Mouse (Mus musculus) left cerebral cortex, adult 9 months (tissue): ENCODE data around the gene Eef1akmt4.
A peak's percentile ranks its signal among the peaks of the same experiment; 100 is the strongest.

Source experiments
- DNase-seq, 2 experiments: peaks; one replicate each; pipeline ENCODE4 v3.0.0; 2022; ENCODE audit warnings: low spot score in 2 of 2

The Eef1akmt4 gene

GRCm38 (mm10) chr16:20611357-20612227 is at the start of gene Eef1akmt4, which contains the start of the genes Gm49333 and Alg3:
Eef1akmt4 (plus strand) TSS chr16:20611593.
Gm49333 (plus strand) TSS chr16:20611610.
Alg3 (minus strand) TSS chr16:20611735.
- DNase-seq = peak in 1 of 2 experiments; percentile 78

DNA sequence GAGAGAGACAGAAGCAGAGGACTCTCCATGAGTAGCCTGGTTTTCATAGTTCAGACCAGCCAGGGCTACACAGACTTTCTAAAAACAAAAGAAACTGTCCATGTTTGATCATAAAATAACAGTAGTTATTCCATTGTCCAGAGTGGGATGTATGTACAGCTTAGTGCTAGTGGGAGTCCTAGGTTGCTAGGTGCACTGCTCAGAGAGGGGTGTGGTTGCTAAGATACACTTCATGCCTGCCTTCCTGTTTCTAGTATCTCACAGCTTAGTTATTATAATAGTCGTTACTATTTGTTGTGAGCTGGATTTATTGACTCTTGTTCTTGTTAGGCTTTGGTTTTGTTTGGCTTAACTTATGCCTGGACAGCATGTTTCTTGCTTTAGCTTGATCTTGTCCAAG is 46.3 kb upstream of the Eef1akmt4 start:
- DNase-seq = no peak

DNA sequence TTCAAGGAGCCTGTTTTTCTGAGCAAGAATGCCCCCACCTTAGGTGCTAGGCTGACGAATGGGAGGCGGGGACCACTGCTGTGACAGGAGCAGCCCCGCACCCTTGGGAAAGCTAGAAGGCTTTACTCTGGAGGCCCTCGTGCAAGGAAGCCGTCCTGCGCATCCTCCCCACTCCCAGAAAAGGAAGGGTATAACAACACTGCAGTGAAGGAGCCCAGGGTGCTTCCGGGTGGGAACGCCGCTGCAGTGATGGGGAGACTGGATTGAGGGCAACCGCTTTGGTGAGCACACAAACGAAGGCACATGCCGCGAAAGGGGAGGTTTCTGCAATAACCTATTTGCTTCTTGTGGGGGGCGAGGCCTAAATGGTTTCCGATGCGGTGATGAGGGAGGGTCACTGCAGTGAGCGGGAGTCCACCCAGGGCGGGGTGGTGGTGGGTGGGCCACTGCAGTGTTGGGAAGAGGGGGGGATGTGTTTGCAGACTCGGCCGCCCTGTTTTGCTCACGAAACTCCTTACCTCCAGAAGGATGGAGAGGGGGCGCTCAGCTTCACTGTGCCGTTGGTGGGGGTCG is 21.9 kb upstream of the Eef1akmt4 start, which contains the start of gene Vwa5b2:
Vwa5b2 (plus strand) TSS at position 106 of the 573 bp plus-strand sequence.
- peak in 1 of 2 experiments; percentile 32 for DNase-seq

- peak in 1 of 2 experiments; percentile 55 for DNase-seq
These were observed 21.3 kb upstream of the Eef1akmt4 start for GRCm38 (mm10) chr16:20589939-20590679.

- no peak for DNase-seq
These were observed 20.7 kb upstream of the Eef1akmt4 start for GRCm38 (mm10) chr16:20590680-20591038.

DNA sequence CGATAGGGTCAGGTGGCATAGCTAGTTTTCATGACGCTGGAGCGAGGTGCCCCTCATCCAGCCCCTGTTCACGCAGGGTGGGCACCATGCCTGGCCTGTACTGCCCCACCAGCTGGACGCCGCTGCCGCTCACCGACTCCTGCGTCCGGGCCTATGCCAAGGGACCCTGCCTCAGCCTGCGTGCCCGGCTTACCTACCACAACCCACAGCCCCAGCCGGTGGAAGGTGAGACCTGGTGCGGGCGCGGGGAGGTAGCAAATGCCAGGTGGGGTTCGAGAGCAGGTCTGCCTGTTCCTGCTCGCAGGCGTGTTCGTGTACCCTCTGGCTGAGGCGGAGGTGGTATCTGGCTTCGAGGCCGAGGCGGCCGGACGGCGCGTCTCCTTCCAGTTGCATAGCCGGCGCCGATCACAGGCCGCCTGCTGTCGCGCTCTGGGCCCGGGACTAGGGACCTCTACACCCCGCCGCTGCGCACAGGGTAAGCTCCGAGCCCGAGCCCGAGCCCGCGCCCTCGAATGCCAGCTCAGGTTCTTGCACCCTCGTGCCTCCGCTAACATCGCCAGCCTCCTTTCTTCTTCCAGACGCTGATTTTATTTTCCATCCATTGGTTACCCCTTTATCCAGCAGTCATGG is 20.2 kb upstream of the Eef1akmt4 start:
- DNase-seq = no peak

DNA sequence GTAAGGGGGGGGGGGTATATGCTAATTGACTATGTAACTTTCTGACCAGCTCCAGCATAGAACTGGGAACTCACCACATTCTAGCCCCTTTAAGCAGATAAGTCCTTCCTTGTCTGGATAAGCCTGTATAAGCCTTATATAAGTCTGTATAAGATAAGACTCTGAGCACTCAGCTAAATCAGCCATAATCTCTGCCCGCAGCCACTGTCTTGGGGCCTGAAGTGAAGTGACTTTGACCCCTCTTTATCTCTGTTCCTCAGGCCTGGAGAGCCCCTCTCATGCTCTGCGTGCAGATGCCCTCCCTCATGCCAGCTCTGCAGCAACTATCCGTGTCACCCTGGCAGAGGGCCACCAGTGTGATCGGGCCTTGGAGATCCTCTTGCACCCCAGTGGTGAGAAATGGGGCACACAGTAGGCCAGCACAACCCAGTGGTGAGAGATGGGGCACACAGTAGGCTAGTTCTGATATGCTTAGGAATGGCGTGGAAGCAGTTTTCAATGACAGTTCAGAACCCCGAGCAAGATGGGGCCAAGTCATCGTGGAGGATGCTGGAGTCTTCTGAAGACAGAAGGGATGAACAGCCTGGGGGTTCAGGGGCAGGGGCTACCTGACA is 16.2 kb upstream of the Eef1akmt4 start:
- no peak for DNase-seq

DNA sequence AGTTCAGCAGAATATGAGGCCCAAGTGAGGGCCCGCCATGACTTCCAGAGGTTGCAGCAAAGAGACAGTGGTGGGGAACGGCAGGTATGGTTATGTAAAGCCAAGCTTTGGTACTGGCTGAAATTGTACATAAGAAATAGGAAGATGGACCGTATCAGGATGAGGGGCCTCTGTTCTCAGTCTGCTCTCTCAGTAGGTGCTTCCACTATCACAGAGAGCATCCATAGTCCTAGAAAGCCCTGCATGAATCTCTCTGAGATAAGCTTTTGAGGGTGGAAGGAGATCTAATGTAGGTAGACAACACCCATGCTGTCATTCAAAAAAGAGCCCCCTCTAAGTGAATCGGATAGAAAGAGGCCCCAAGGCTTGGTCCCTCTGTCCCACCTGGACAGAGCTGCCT is 15.7 kb upstream of the Eef1akmt4 start:
- no peak for DNase-seq

GRCm38 (mm10) chr16:20596687-20597441 is 14.5 kb upstream of the Eef1akmt4 start:
- no peak for DNase-seq

DNA sequence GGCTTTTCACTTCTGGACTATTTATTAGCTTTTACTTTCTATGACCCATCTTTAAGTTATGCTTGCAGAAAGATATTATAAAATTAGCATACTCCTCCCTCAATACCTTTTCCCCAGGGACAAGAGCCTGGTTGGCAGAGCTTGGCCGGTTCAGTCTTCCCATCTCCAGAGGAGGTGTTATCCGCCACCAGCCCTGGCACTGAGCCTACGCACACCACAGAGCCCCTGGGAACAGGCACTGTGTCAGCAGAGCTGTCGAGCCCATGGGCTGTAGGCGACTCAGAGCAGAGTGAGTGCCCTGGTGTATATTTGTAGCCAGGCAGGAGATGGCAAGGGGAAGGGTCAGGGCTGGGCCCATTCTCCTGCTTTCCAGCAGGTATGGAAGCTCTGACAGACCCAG is 10.9 kb upstream of the Eef1akmt4 start:
- no peak for DNase-seq

DNA sequence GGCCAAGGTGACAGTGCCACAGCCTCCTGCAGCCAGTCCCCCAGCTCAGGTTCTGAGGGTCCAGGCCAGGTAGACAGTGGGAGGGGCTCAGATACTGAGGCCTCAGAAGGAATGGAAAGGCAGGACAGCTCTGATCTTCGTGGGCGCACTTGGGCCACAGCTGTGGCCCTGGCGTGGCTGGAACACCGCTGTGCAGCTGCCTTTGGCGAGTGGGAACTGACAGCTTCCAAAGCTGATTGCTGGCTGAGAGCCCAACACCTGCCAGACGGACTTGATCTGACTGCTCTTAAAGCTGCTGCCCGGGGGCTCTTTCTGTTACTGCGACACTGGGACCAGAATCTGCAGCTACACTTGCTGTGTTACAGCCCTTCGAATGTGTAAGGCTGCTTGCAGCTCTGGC is 6.7 kb upstream of the Eef1akmt4 start:
- no peak for DNase-seq

GRCm38 (mm10) chr16:20610501-20611356 is 664 bp upstream of the Eef1akmt4 start:
- peak in 1 of 2 experiments; percentile 80 for DNase-seq

- no peak for DNase-seq
These were observed 8.4 kb downstream of the Eef1akmt4 start for GRCm38 (mm10) chr16:20619541-20620398.

GRCm38 (mm10) chr16:20620399-20620735 is 9.0 kb downstream of the Eef1akmt4 start:
- DNase-seq = no peak

DNA sequence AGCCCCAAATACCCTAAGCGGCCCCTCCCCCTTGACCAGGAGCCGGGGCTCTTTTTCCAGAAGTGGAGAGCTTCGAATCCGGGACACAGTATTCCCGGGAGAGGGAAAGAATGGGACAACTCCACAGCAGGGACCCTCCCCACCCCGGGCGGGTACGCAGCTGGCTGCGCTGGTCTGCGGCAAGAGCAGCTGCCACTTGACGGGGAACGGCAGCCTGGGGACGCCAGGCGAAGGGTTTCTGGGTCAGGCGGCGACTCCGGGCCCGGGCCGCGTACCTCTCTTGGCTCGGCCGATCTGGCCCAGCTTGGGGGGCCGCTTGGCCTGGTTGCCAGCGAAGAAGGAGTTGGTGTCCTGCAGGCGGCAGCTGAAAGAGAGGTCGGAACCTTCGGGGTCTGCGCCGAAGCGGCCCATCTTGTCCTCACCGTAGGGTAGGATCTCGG is 9.4 kb downstream of the Eef1akmt4 start:
- no peak for DNase-seq

DNA sequence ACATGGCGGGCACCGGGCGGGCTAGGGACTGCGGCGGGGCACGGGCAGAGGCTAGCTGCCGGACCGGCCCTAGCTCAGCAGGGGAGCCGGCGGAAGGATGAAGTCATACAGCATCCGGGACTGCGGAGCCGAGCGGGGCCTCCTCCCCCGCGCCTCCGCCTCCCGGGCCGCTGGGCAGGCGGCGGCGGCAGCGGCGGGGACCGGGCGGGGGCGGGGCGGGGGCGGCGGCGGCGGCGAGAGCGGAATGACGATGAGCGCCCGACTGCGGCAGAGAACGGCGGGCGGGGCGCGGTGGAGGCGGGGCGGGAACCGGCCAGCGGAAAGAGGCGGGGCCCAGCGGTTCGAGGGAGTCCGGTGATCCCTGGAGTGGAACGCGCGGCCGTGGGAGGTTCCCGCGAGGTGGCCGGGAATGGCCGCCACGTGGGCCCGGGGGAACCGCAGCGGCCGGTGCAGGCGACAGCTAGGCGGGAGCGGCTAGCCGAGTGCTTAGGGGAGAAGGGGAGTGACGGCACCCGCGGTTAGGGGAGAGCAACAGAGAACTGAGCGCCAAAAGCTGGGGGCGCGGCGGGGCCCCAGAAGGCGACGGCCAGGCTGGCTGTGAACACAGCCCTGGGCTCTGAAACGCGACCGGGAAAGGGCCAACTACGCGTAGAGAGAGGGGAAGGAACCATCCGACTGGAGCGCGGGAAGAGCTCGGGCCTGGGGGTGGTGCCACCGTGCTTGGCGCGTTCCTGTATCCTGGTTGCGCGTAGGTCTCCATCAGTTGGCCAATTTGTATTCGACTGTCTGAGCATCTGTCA is 10.0 kb downstream of the Eef1akmt4 start, which contains the start of gene Camk2n2:
Camk2n2 (minus strand) TSS at position 97 of the 800 bp plus-strand sequence.
- DNase-seq = peak in 1 of 2 experiments; percentile 38

- DNase-seq = peak in 1 of 2 experiments; percentile 58
These were observed 10.7 kb downstream of the Eef1akmt4 start for GRCm38 (mm10) chr16:20621991-20622685.
